Mouse (Mus musculus): Measurements from ENCODE around the gene Apol9b.
"Not testable (repeated sequence)": the region's sequence is repeated elsewhere in the genome, so short reads cannot be mapped to it uniquely, and the experiment has no call there.

Apol9b gene

GRCm38 (mm10) chr15:77728739-77729138 lies at the start of gene Apol9b:
Gene Apol9b, plus strand, starts transcription at chr15:77729039.
- not testable (repeated sequence) for DNase-seq (ENCODE audit: low spot score in 2 of 2)

- peak; percentile 31 to 38 for DNase-seq (ENCODE audit: low spot score in 2 of 2)
Observed at GRCm38 (mm10) chr15:77683944-77684343, 44.9 kb upstream of the Apol9b start.

- not testable (repeated sequence) for DNase-seq (ENCODE audit: low spot score in 2 of 2)
Observed at GRCm38 (mm10) chr15:77691532-77692311, 37.1 kb upstream of the Apol9b start.

GRCm38 (mm10) chr15:77694687-77695295 lies 34.0 kb upstream of the Apol9b start:
- peak; percentile 10 to 19 for DNase-seq (ENCODE audit: low spot score in 2 of 2)

GRCm38 (mm10) chr15:77698656-77699055 lies 30.2 kb upstream of the Apol9b start, which contains the start of gene Apol7e:
Gene Apol7e, plus strand, starts transcription at chr15:77698857.
- DNase-seq (ENCODE audit: low spot score in 2 of 2), result not testable (repeated sequence)

GRCm38 (mm10) chr15:77705306-77705705 lies 23.5 kb upstream of the Apol9b start:
- DNase-seq (ENCODE audit: low spot score in 2 of 2), result not testable (repeated sequence)

GRCm38 (mm10) chr15:77708936-77709335 lies 19.9 kb upstream of the Apol9b start:
- DNase-seq (ENCODE audit: low spot score in 2 of 2), result not testable (repeated sequence)

GRCm38 (mm10) chr15:77718240-77718639 lies 10.6 kb upstream of the Apol9b start:
- DNase-seq (ENCODE audit: low spot score in 2 of 2), result not testable (repeated sequence)

- DNase-seq (ENCODE audit: low spot score in 2 of 2), result not testable (repeated sequence)
Observed at GRCm38 (mm10) chr15:77721509-77721908, 7.3 kb upstream of the Apol9b start.

- not testable (repeated sequence) for DNase-seq (ENCODE audit: low spot score in 2 of 2)
Observed at GRCm38 (mm10) chr15:77724208-77724911, 4.5 kb upstream of the Apol9b start.

GRCm38 (mm10) chr15:77725393-77726020 lies 3.3 kb upstream of the Apol9b start:
- not testable (repeated sequence) for DNase-seq (ENCODE audit: low spot score in 2 of 2)

- not testable (repeated sequence) for DNase-seq (ENCODE audit: low spot score in 2 of 2)
Observed at GRCm38 (mm10) chr15:77727139-77727538, 1.7 kb upstream of the Apol9b start.

- not testable (repeated sequence) for DNase-seq (ENCODE audit: low spot score in 2 of 2)
Observed at GRCm38 (mm10) chr15:77727745-77728144, 1.1 kb upstream of the Apol9b start.

- no peak for DNase-seq (ENCODE audit: low spot score in 2 of 2)
Observed at GRCm38 (mm10) chr15:77731605-77732004, 2.8 kb downstream of the Apol9b start.

GRCm38 (mm10) chr15:77732851-77733250 lies 4.0 kb downstream of the Apol9b start:
- DNase-seq (ENCODE audit: low spot score in 2 of 2), result not testable (repeated sequence)

- DNase-seq (ENCODE audit: low spot score in 2 of 2), result not testable (repeated sequence)
Observed at GRCm38 (mm10) chr15:77733380-77733779, 4.5 kb downstream of the Apol9b start.

GRCm38 (mm10) chr15:77733903-77734302 lies 5.1 kb downstream of the Apol9b start:
- not testable (repeated sequence) for DNase-seq (ENCODE audit: low spot score in 2 of 2)

- no peak for DNase-seq (ENCODE audit: low spot score in 2 of 2)
Observed at GRCm38 (mm10) chr15:77740511-77741297, 11.9 kb downstream of the Apol9b start.

- not testable (repeated sequence) for DNase-seq (ENCODE audit: low spot score in 2 of 2)
Observed at GRCm38 (mm10) chr15:77741556-77741955, 12.7 kb downstream of the Apol9b start.

- no peak for DNase-seq (ENCODE audit: low spot score in 2 of 2)
Observed at GRCm38 (mm10) chr15:77744632-77745031, 15.8 kb downstream of the Apol9b start.

- DNase-seq (ENCODE audit: low spot score in 2 of 2), result no peak
Observed at GRCm38 (mm10) chr15:77745081-77745480, 16.2 kb downstream of the Apol9b start.

Data from right cerebral cortex, adult 2 months (tissue).